Mouse (Mus musculus) c-Kit-positive CD71-positive TER-119-negative erythroid progenitor cells, embryonic 14.5 days (primary cell): ENCODE results near the gene Slc9b1.

ENCODE experiments used
- DNase-seq: peaks from one replicate; pipeline ENCODE4 v3.0.0-alpha.2; 2013; ENCODE audit warnings: low read depth

Gene Slc9b1

DNA sequence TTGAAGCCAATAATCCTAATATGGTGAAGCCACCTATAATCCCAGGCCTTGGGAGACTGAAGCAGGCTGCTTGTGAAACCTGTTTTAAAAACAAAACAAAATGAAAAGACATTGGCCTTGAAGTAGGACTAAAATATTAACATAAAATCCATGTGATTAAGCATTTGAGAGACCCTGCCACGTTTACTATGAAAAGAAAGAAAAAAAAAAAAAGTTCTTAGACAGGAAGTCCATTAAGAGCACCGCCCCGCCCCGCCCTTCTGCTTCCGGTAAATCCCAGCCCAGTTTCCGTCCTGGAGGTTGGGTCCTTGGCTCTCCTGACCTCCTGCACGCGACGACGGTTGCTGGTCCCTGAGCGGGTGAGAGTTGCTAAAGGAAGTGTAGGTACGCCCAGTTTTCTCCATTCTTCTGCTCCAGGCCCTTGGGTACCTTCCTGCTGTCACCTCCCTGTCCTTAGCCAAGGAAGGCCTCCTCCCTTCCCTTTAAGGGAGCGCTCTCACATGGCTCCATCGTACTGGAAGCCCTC lies at the start of gene Slc9b1:
TSS of gene Slc9b1 (plus strand) at position 291 of the 526 bp plus-strand sequence.
- DNase-seq = no peak

DNA sequence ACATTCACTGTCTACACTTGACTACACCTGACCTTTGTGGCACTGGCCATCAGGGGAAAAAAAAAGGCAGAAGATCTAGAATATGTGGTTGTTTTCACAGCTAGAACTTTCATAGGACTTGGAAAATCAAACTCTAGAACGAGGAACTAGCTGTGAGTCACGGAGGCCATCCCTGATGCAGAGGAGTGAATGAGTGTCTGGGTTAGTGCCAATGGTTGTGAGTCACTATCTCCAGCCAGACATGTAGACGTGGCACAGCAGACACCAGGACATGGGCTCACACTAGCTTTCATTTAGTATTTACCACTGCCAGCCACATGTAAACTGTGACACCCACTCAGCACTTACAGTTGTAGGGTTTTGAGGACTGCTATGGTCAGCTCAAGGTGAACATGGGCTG lies 49.3 kb upstream of the Slc9b1 start:
- DNase-seq = no peak

DNA sequence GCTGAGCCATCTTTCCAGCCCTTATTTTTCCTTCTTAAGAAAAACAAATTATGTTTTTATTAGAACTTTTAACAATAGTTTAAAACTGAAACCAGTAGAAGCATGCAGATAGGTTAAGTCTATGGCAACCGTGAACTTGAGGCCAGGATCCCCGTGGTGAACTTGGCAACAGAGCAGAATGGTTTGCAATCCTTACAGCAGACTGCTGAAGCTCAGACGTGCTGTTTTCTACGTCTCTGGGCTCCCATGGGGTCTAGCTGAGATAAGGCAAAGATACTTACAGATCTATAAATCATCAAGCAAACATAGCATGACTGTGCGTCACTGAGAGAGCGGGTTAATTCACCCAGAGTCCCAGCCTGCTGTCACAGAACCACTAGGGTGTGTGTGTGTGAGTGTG lies 47.7 kb upstream of the Slc9b1 start:
- no peak for DNase-seq

DNA sequence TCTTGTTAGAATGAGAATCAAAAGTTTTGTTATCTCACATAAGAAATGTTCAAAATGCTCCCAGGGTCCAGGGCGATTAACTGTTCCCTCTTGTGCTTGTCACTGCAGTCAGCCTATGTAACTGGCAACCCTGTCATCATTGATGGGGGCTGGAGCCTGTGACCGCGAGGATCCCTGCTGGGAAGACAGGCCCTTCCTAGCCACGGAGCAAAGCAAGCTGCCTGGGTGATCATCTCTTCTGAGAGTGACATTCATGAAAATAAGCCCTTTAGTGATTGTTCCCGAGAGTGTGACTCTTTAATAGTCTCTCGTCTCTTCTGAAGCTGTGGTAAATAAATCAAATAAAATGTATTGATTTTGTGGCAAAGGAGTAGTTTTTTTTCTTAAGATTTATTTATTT lies 43.8 kb upstream of the Slc9b1 start:
- no peak for DNase-seq

DNA sequence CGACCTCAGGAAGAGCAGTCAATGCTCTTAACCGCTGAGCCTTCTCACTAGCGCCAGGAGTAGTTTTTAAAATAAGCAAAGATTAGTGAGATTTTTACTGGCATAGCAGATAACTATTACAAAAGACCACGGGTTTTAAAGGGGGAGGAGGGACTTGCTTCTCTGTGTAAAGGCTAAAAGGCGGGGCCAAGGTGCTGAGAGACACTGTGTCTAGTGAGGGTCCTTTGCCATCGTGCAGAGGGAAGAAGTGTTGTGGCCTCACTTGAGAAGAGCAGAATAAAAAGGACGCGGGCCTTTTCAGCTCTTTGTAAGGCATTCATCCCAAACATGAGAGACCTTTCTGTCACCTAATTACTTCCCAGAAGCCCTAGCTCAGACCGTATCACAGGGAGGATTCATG lies 43.3 kb upstream of the Slc9b1 start:
- DNase-seq = no peak

DNA sequence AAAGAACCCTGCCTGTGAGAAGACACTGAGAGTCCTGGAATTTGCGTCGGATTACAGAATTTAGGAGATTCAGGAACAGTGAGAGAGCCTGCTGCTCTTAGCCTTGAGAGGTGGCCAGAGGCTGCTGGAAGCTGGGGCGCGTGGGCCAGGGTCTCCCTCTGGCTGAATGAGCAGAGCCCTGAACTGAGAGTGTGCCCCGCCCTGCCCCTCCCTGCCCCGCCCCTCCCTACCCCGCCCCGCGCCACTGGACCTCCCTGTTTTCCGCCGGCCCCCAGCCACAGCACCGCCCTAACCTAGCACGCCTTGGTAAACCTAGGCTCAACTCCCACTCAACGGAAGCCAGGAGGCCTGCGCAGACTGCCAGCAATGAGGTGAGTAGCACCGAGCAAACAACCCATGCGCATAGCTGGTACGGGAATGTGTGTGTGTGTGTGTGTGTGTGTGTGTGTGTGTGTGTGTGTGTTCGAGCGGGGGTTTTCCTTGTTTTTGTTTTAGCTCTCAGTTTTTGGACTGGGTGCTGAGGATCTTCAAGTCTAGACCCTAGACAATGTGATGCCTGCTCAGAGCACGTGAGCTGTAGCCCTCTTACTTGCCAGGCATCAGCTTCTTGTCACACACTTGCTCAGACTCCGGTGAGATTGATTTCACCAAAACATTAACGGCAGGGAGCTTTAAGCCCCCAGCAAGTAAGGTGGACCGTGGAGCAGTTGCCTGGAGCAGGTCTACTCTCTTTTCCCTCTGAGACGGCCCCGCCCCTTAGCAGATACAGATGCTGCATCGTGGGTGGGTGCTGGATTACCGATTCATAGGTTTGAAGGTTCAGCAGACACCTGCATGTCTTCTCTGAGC lies 40.2 kb upstream of the Slc9b1 start, which contains the start of gene Slc9b2:
TSS of gene Slc9b2 (plus strand) at position 290 of the 849 bp plus-strand sequence.
- peak; percentile 22 for DNase-seq

DNA sequence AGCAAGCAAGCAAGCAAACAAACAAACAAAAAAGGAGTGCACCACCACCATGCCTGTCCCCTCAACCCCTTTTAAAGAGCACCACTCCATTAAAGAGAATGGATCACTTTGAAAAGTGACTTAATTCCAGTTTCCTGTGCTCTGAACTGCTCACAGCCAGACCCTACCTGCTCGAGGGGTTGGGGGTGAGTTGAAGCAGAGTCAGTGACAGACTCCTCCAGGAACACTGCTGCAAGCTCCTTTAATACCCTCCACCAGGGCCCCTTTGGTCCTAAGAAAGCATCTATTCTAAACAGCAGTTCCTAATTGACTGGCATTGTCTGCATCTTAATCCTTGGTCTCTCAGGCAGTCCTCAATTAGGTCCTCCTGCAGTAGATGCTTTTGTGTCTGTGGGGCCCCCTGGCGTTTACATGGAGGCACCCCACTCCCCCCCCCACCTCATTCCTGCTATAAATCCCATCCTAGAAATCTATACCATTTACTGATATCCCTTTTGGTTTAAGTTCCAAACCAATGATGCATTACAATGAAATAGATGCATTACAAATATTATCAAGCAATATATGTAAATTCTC lies 34.8 kb upstream of the Slc9b1 start:
- no peak for DNase-seq

DNA sequence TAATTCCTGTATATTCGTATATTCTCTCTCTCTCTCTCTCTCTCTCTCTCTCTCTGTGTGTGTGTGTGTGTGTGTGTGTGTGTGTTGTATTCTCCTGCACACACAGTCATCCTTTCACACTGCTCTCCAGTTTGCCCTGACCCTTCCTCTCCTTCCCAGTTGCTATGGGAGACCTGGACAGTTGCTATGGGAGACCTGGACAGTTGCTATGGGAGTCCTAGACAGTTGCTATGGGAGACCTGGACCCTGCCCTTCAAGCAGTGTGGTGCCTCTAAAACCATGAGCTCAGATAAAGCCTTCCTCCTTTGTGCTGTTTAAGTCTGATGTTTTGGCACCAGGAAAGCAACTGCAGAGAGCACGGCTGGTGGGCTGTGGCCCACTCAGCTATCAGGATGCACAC lies 34.1 kb upstream of the Slc9b1 start:
- no peak for DNase-seq

DNA sequence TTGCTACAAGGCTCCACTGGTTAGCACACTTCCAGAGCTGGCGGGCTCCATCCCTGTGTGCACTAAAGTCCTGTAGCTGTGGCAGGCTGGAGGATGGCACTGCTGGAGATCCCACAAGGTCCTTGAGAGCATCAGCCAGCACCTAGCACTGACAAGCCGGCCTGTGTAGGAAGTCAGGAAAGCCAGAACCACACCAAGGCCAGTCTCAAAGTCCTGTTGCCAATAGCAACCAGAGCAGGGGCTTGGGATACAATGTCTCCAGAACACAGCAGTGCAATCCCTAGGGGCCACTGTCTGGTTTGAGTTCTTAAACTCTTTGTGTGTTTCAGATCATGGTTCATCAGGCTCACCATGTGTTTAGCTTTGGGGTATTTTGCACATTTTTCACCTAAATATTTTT lies 33.0 kb upstream of the Slc9b1 start:
- DNase-seq = no peak

DNA sequence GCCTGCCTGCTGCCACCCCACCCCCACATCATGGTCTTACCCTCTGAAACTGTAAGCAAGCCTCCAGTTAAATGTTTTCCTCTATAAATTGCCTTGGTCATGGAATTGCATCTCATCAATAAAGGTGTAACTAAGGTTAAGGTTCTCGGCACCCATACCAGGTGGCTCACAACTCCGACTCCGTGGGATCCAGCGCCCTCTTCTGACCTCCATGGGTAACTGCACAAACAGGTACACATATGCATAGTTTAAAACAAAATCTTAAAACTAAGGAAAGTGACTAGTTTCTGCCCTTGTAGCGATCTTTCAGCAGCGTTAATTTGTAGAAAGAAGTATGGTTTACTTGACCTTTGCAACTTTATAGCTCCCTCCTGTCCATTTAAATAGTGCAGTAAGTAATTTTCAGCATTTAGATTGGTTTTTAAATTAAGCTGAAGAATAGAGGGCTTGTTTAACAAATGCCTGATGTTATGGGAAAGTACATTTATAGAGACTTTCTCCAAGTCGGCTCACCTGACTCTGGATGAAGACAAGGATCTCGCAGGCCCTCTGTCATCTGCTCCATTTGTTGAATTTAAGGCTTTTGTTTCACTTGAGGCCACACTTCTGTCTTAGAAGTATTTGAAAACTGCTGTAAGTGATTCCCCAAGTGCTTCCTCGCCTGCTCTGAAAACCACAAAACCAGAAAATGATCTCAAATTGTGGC lies 32.0 kb upstream of the Slc9b1 start:
- no peak for DNase-seq

DNA sequence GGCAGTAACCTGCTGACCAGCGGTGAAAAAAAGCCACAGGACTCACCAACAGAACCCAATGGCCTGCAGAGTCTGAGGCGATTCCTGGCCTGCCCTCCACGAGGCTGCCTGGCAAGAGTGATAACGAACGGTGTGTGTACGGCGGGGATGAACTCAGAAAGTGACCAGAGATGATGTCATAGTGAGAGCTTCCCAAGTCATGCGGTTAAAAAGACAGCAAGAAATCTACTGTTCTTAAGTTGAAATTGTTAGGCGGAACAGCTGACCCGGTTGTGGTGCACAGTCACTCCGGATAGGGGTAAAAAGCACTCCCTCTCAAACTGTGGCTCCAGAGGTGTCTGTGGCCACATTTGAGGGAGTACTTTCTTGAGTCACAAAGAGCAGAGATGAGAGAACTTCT lies 29.5 kb upstream of the Slc9b1 start:
- DNase-seq = no peak

DNA sequence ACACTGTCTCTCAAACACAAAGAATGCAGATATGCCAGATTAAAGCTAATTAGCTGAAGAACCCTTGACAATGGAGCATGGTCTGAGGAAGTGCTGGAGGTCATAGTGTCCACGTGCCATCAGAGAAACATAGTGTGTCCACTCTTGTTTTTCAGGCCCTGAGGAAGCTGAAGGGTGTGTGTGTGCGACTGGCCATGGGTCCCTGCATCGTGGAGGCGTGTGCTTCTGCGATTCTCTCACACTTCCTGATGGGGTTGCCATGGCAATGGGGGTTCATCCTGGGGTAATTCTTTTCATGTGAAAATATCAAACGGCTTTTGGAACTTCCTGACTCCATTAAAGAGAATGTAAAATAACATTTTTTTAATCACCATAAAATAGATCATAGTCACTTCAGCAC lies 23.5 kb upstream of the Slc9b1 start:
- no peak for DNase-seq

DNA sequence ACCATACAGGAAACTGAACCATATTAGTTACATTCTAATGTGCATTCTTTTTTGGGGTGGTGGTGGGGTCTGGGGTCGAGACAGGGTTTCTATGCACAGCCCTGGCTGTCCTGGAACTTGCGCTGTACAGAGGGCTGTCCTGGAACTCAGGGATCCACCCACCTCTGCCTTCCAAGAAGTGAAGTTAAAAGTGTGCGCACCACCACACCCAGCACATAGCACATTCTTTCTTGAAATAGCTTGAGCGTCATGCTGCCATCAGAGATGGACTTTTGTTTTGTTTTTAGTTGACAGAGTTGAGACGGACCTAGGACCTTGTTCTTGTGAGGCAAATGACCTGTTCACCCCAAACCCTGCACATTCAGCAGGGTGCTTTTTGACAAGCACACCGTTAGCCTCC lies 20.7 kb upstream of the Slc9b1 start:
- DNase-seq = no peak

DNA sequence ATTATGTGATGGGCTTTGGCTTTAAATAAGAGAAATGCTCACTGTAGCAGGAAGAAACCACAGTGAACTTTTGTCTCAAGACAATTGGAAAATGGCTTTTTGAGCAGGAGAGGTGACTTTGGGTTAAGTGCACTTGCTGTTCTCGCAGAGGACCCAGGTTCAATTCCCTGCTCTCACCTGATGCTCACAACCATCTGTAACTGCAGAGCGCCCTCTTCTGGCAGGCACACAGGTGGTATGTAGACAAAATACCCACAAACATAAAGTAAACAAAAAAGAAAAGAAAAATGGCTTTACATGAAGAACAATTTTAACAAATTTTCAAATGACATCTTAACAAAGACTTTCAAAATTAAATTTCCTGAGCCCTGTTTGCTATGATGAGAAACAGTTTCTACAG lies 20.2 kb upstream of the Slc9b1 start:
- peak; percentile 16 for DNase-seq

DNA sequence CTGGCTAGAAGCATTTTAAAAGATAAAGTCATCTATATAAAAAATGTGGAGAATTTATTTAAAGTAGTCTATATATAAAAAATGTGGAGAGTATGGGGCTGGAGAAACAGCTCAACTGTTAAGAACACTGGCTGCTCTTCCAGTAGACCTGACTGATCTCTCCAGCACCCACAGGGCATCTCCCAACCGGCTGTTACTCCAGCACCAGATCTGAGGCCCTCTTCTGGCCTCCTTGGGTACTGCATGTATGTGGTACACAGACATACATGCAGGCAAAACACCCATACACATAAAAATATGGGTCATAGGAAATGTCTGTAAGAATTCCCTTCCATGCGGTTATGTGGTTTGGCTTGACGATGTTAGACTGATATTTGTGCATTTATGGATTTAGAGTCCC lies 19.3 kb upstream of the Slc9b1 start:
- peak; percentile 59 for DNase-seq

DNA sequence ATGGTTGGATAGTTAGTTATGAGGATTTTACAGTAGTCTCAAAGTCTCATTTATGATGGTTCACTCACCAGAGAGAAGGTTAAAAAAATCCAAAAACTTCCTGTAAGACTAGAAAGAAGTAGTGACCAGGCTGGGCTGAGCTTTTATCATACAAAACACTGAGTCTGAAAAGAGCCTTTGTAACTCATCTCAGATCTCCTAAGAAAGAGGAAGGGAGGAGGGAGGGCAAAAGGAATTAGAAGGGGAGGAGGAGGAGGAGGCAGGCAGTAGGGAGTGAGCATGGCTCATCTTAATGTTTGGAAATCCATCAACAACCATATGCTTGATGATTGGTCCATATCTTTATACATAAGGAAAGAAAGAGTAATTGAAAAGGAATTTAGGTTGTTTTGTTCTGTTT lies 15.1 kb upstream of the Slc9b1 start:
- DNase-seq = no peak

DNA sequence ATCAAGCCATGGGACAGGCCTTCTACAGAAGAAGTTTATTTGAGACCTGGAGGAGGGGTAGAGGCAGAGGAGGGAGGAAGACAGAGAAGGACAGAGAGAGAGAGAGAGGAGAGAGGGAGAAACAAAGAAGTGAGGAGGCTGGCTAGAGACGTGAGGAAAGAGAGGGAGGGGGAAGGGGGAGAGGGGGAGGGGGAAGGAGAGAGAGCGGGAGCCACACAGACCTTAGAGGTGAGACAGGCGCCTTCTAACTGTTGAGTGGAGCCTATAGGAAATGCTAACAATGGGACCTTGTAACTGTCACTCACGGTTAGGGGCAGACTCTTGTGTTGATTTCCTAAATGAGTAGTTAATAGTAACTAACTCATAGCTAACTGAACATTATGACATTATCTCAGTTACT lies 14.1 kb upstream of the Slc9b1 start:
- DNase-seq = no peak

DNA sequence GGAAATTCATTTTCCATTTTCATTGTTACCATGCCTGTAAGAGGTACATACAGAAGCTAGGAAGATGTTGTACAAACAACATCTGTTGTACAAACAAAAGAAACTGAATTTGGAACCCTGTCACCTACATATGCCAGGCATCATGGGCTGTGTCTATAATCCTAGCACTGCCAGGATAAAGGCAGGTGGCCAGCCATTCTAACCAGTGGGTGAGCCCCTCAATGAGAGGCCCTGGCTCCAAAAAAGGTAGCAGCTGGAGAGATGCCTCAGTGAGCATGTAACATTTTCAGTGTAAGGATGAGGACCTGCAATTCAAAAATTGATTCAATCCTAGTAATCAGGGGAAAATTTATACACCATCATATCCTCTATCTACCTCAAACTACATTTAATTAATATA lies 1.2 kb downstream of the Slc9b1 start:
- no peak for DNase-seq

DNA sequence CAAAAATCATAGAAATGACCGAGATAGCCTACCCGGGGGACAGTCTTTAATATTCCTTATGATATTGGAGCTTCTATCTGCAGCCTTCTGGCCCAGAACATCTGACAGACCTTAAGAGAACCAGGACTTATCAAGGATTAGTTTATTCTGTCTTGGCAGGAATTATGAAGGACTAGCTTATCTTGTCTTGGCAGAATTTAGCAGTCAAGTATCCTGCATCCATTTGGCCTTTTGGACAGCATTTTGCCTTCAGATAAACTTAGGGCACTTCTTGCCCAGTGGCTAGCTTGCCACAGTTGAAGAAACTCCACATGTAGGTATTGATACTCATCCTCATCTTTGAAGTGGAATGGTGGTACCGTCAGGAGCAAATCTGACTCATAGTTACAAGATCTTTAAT lies 4.0 kb downstream of the Slc9b1 start:
- no peak for DNase-seq

DNA sequence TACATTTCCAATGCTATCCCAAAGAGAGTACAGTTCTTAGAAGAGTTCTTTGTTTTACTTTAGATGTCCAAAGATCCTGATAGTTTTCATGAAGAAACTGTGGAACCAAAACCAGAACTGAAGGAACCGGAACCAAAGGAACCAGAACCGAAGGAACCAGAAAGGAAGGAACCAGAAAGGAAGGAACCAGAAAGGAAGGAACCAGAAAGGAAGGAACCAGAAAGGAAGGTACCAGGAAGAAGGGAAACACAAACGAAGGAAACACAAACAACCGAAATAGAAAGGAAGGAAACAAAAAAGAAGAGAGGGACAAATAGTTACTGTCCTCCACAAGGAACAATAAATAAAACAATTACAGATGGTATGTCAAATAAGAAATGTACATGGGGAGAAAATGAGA lies 9.6 kb downstream of the Slc9b1 start:
- DNase-seq = no peak

DNA sequence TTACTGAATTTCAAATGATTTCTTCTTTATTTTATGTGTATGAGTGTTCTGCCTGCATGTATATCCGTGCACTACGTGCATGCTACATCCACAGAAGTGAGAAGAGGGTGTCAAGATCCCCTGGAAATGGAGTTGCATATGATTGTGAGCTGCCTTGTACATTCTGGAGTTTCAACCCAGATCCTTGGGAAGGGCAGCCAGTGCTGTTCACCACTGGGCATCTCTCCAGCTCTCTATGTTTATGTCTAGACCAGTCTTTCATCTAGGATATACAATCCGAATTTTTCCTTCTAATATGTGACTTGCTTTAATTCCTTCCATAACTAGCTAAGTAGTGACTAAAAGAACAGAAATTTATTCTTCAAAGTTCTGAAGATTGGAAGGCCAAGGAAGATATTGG lies 28.0 kb downstream of the Slc9b1 start:
- no peak for DNase-seq

DNA sequence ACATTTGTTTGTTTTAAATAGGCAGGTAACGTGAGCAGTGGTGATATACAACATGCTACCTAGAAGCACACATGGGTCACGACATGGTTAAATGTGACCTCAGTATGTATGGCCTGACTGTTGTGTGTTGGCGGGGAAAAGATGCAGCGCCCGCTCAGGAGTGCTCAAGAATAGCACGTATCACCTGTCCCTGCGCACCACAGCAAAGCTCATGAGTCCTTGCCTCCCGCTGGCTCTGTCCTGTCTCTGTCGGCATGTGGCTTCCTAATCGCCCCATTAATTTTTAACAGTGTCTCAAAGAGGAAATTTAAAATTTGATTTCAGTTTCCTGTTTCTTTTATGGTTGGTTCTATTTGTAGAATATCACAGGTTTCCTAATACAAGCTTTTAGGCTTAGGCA lies 29.6 kb downstream of the Slc9b1 start:
- DNase-seq = no peak

DNA sequence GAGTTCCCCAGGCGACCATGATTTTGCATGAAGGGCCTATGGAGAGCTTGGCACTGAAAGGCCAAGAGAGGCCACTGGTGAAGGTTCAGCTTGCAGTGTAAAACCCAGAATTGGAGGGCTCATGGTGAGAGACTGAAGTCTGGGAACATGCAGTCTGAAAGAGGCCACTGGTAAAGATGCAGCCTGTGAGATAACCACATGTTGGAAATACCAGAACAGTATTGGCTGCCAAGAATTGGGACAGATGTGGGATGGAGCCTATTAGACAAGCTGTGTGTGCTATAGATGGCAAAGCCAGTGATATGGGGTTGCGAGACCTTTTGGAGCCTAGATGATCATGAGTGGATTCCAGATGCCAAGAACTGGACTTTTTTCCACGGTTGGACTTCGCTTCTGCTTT lies 32.0 kb downstream of the Slc9b1 start:
- no peak for DNase-seq
